Mouse (Mus musculus) forebrain, postnatal 0 days (tissue): ENCODE data around the gene Usp30. TPM values are rescaled to one million over a fixed set of nuclear protein-coding genes. Genes with fewer than 3 reads are reported as not detected.

Source experiments
- ATAC-seq: fragments of 200-750 bp; cut with Nextera tagmentation; 2 replicates; pipeline ENCODE4 v1.8.0; 2017; ENCODE audit warnings: mild to moderate bottlenecking, moderate library complexity
- DNase-seq: peaks from one replicate; pipeline ENCODE4 v3.0.0-alpha.2; 2015
- H3K27ac ChIP-seq: fragments of 300-500 bp; sonication (generic); 2 replicates; pipeline ENCODE4 v1.5.1; 2014; ENCODE audit warnings: low read depth, mild to moderate bottlenecking, antibody characterized with exemption, low read length, moderate library complexity, mixed read lengths
- H3K27me3 ChIP-seq: fragments of 300-500 bp; sonication (generic); 2 replicates; pipeline ENCODE4 v1.6.1; 2014; ENCODE audit warnings: mild to moderate bottlenecking, low read length, mixed read lengths; ENCODE audit not compliant: insufficient read depth
- H3K36me3 ChIP-seq: fragments of 300-500 bp; sonication (generic); 2 replicates; pipeline ENCODE4 v1.6.1; 2014; ENCODE audit warnings: mild to moderate bottlenecking, moderate library complexity; ENCODE audit not compliant: insufficient read depth
- H3K4me1 ChIP-seq: fragments of 300-500 bp; sonication (generic); 2 replicates; pipeline ENCODE4 v1.6.1; 2014; ENCODE audit warnings: antibody characterized with exemption; ENCODE audit not compliant: insufficient read depth
- H3K4me2 ChIP-seq: fragments of 300-500 bp; sonication (generic); 2 replicates; pipeline ENCODE4 v1.6.1; 2014; ENCODE audit warnings: low read depth, mild to moderate bottlenecking, moderate library complexity
- H3K4me3 ChIP-seq: fragments of 300-500 bp; sonication (generic); 2 replicates; pipeline ENCODE4 v1.5.1; 2014; ENCODE audit warnings: low read depth, low read length, mixed read lengths
- H3K9ac ChIP-seq: fragments of 300-500 bp; sonication (generic); 2 replicates; pipeline ENCODE4 v1.6.1; 2014; ENCODE audit warnings: mild to moderate bottlenecking
- H3K9me3 ChIP-seq: fragments of 300-500 bp; sonication (generic); 2 replicates; pipeline ENCODE4 v1.6.1; 2016; ENCODE audit warnings: low read length
- CTCF ChIP-seq: sonication (generic); IDR thresholded peaks from 2 replicates; pipeline ENCODE4 v1.5.1; 2016; ENCODE audit warnings: antibody characterized with exemption, control low read depth, low read depth
- WGBS: fragments of 180-500 bp; shearing (Covaris S2); extraction: QIAGEN DNeasy Blood & Tissue Kit; methylation state at CpG from one replicate; pipeline ENCODE4 v1.1.7; 2014; 5-methylcytosine and 5-hydroxymethylcytosine counted together
- polyA plus RNA-seq: library from polyadenylated mRNA; unstranded; fragments of >200 nt; fragmentation: Nextera tagmentation; extraction: Ambion mirVana; gene quantifications from 2 replicates; pipeline ENCODE4 v1.2.1, GENCODE M21; 2015
- total RNA-seq: library from RNA; depleted of rRNA; stranded (reverse); fragments of >200 nt; gene quantifications from 2 replicates; pipeline ENCODE4 v1.2.3, GENCODE M21; 2014

Usp30 gene
- total and polyA plus RNA-seq, 2 experiments from 2014 or later: 18.0 to 47.7 TPM

GRCm38 (mm10) chr5:114157236-114157635 lies 92.0 kb downstream of the Usp30 start:
- ATAC-seq: no peak
- 63% methylated on average over 7 of the region's 7 CpGs for WGBS
- H3K4me3 ChIP-seq: no peak overlapping the region
- no peaks in the 10 kb centered on the region for H3K36me3 ChIP-seq
- no peak for TF ChIP-seq CTCF
- H3K4me2 ChIP-seq: no peak overlapping the region
- H3K27ac ChIP-seq: no peak overlapping the region
- no peaks in the 10 kb centered on the region for H3K27me3 ChIP-seq
- no peak for DNase-seq
- H3K4me1 ChIP-seq: no peaks in the 10 kb centered on the region
- H3K9ac ChIP-seq: no peak overlapping the region
- H3K9me3 ChIP-seq: no peaks in the 10 kb centered on the region

GRCm38 (mm10) chr5:114161424-114161823 lies 96.2 kb downstream of the Usp30 start:
- Histone ChIP-seq H3K4me3 (no peak overlapping the region), H3K4me2 (no peak overlapping the region), H3K9me3 (no peaks in the 10 kb centered on the region), H3K4me1 (no peaks in the 10 kb centered on the region), H3K27ac (no peak overlapping the region), H3K36me3 (no peaks in the 10 kb centered on the region), H3K9ac (no peak overlapping the region), H3K27me3 (no peaks in the 10 kb centered on the region)
- WGBS: 85% methylated on average over 6 of the region's 6 CpGs
- TF ChIP-seq CTCF: no peak
- no peak for ATAC-seq
- no peak for DNase-seq

GRCm38 (mm10) chr5:114162106-114162815 lies 97.0 kb downstream of the Usp30 start:
- TF ChIP-seq CTCF: peak; percentile 49
- ATAC-seq (no peak), DNase-seq (no peak)
- Histone ChIP-seq H3K27me3 (no peaks in the 10 kb centered on the region), H3K36me3 (no peaks in the 10 kb centered on the region), H3K4me1 (no peaks in the 10 kb centered on the region), H3K4me3 (no peak overlapping the region), H3K4me2 (no peak overlapping the region), H3K27ac (no peak overlapping the region), H3K9me3 (no peaks in the 10 kb centered on the region), H3K9ac (no peak overlapping the region)
- 55% methylated on average over 12 of the region's 12 CpGs for WGBS

- TF ChIP-seq CTCF: no peak
- 55% methylated on average over 6 of the region's 6 CpGs for WGBS
- Histone ChIP-seq H3K27me3 (no peaks in the 10 kb centered on the region), H3K36me3 (no peaks in the 10 kb centered on the region), H3K4me3 (no peak overlapping the region), H3K9me3 (no peaks in the 10 kb centered on the region), H3K4me2 (no peak overlapping the region), H3K9ac (no peak overlapping the region), H3K27ac (no peak overlapping the region), H3K4me1 (no peaks in the 10 kb centered on the region)
- peak; percentile 51 for DNase-seq
- peak; percentile 51 for ATAC-seq
These were observed 97.9 kb downstream of the Usp30 start for GRCm38 (mm10) chr5:114163117-114163696.

- DNase-seq (no peak), ATAC-seq (no peak)
- WGBS: 89% methylated on average over 7 of the region's 7 CpGs
- TF ChIP-seq CTCF: no peak
- H3K4me2 ChIP-seq: no peak overlapping the region
- H3K4me1 ChIP-seq: no peaks in the 10 kb centered on the region
- no peak overlapping the region for H3K9ac ChIP-seq
- no peaks in the 10 kb centered on the region for H3K36me3 ChIP-seq
- H3K27me3 ChIP-seq: peaks cover 10% of the 10 kb centered on the region
- H3K27ac ChIP-seq: no peak overlapping the region
- H3K4me3 ChIP-seq: no peak overlapping the region
- no peaks in the 10 kb centered on the region for H3K9me3 ChIP-seq
These were observed 105.1 kb downstream of the Usp30 start for GRCm38 (mm10) chr5:114170345-114170744.

- H3K27me3 ChIP-seq: peaks cover 16% of the 10 kb centered on the region
- no peak overlapping the region for H3K9ac ChIP-seq
- no peak overlapping the region for H3K4me2 ChIP-seq
- no peaks in the 10 kb centered on the region for H3K36me3 ChIP-seq
- no peaks in the 10 kb centered on the region for H3K4me1 ChIP-seq
- WGBS: 92% methylated on average over 3 of the region's 3 CpGs
- no peak overlapping the region for H3K4me3 ChIP-seq
- no peak for ATAC-seq
- H3K9me3 ChIP-seq: no peaks in the 10 kb centered on the region
- no peak for TF ChIP-seq CTCF
- no peak for DNase-seq
- H3K27ac ChIP-seq: no peak overlapping the region
These were observed 107.7 kb downstream of the Usp30 start for GRCm38 (mm10) chr5:114172936-114173335.

GRCm38 (mm10) chr5:114173458-114173857 lies 108.2 kb downstream of the Usp30 start:
- Histone ChIP-seq H3K4me3 (no peak overlapping the region), H3K27ac (no peak overlapping the region), H3K9ac (no peak overlapping the region), H3K4me1 (no peaks in the 10 kb centered on the region), H3K27me3 (peaks cover 16% of the 10 kb centered on the region), H3K4me2 (no peak overlapping the region), H3K9me3 (no peaks in the 10 kb centered on the region), H3K36me3 (no peaks in the 10 kb centered on the region)
- ATAC-seq (no peak), DNase-seq (no peak)
- peak; percentile 12; the same call in 1 of the 2 replicates for TF ChIP-seq CTCF
- 76% methylated on average over 7 of the region's 7 CpGs for WGBS
